29 mouse cellular contexts compared by ENCODE assay signal in the genomic region with DNA sequence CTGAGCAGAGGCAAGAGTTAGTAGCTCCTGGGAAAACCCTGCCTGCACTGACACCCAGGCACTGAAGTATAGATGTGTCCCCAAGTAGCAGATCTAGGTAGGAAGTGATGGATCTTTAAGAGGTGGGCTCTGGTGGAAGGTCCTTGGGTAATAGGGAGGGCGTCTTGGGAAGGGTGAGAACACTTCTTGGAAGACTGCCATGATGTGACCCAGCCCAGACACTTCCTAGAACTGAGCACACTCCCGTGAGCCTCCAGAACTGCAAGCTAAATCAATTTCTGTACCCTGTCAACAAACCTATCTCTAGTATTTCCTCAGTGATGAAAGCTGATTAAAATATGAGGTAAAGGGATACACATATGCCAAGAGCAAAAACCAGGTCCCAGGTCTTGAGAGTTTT. TPM values are rescaled to one million over a fixed set of nuclear protein-coding genes. Genes with fewer than 3 reads are reported as not detected.
DNase-seq lines count a peak whose midpoint lies in the region; ATAC-seq and TF ChIP-seq lines count a peak whose summit lies in the region.
"Had no signal": no experiment of that assay in that cellular context is flagged by ENCODE, and none has a peak within 500 bp of the region (broad histone marks: within the 10 kb centered on the region; RNA-seq: fewer than 3 reads in every experiment).

No protein-coding gene starts in this region.

- no peak overlapping the region for H3K4me2 ChIP-seq in liver, embryonic 12.5 days
- no peak overlapping the region for H3K4me2 ChIP-seq in liver, embryonic 11.5 days
- H3K4me2 ChIP-seq in liver, embryonic 14.5 days (ENCODE audit: low read depth): no peak overlapping the region
- no peak overlapping the region for H3K4me2 ChIP-seq in stomach, postnatal 0 days (replicated peaks; ENCODE audit: low read depth)
- H3K4me2 ChIP-seq: embryonic facial prominence, embryonic 12.5 days; forebrain, embryonic 13.5 days; forebrain, embryonic 15.5 days had no signal

- no peak overlapping the region for H3K9ac ChIP-seq in liver, embryonic 12.5 days
- H3K9ac ChIP-seq in liver, embryonic 11.5 days (ENCODE audit: low read depth, low read length): no peak overlapping the region
- H3K9ac ChIP-seq in liver, embryonic 14.5 days (replicated peaks): no peak overlapping the region
- no peak overlapping the region for H3K9ac ChIP-seq in stomach, postnatal 0 days (ENCODE audit: low read length)
- H3K9ac ChIP-seq: embryonic facial prominence, embryonic 12.5 days; forebrain, embryonic 13.5 days; forebrain, embryonic 15.5 days had no signal

- TF ChIP-seq EP300 in liver, embryonic 14.5 days (IDR thresholded peaks at IDR 0.05; ENCODE audit: low read depth): no peak
- TF ChIP-seq EP300 in stomach, postnatal 0 days (optimal IDR thresholded peaks at IDR 0.05): no peak

- 33% methylated on average over 2 of the region's 2 CpGs for WGBS in liver, embryonic 12.5 days (ENCODE audit: insufficient replicate concordance)
- WGBS in liver, embryonic 11.5 days: 64% methylated on average over 2 of the region's 2 CpGs
- 30% methylated on average over 2 of the region's 2 CpGs for WGBS in liver, embryonic 14.5 days (ENCODE audit: insufficient replicate concordance)
- 17% methylated on average over 2 of the region's 2 CpGs for WGBS in stomach, postnatal 0 days

- no peaks in the 10 kb centered on the region for H3K9me3 ChIP-seq in liver, embryonic 12.5 days (replicated peaks)
- no peaks in the 10 kb centered on the region for H3K9me3 ChIP-seq in liver, embryonic 11.5 days (ENCODE audit: control insufficient read depth, low read length)
- H3K9me3 ChIP-seq in liver, embryonic 14.5 days (ENCODE audit: control insufficient read depth, low read length): no peaks in the 10 kb centered on the region
- H3K9me3 ChIP-seq in stomach, postnatal 0 days (ENCODE audit: control insufficient read depth, low read length): no peaks in the 10 kb centered on the region
- H3K9me3 ChIP-seq: embryonic facial prominence, embryonic 10.5 days; embryonic facial prominence, embryonic 12.5 days; forebrain, embryonic 13.5 days; forebrain, embryonic 15.5 days; G1E had no signal

- H3K36me3 ChIP-seq in liver, embryonic 12.5 days: peaks cover 95% of the 10 kb centered on the region
- peaks cover 36% of the 10 kb centered on the region for H3K36me3 ChIP-seq in liver, embryonic 11.5 days (ENCODE audit: control insufficient read depth, insufficient read depth, low read length)
- peaks cover 36% of the 10 kb centered on the region for H3K36me3 ChIP-seq in liver, embryonic 14.5 days (replicated peaks; ENCODE audit: control insufficient read depth, insufficient read depth, low read depth)
- peaks cover 34% of the 10 kb centered on the region for H3K36me3 ChIP-seq in stomach, postnatal 0 days (ENCODE audit: control insufficient read depth, insufficient read depth, low read length)

- ATAC-seq in liver, embryonic 12.5 days: 0 out of 2 replicates have a peak, but pooled peaks have one; percentile 39
- no peak for ATAC-seq in liver, embryonic 11.5 days (replicated peaks; ENCODE audit: low FRiP score)
- ATAC-seq in liver, embryonic 14.5 days (ENCODE audit: insufficient read depth): no peak
- ATAC-seq in stomach, postnatal 0 days (ENCODE audit: low FRiP score, low TSS enrichment): peak; percentile 38
- no peak for ATAC-seq in megakaryocyte, adult 5-6 weeks (ENCODE audit: poor library complexity, severe bottlenecking)
- ATAC-seq: activated CD4-positive, CD25-positive, alpha-beta regulatory T cell, adult 4 months; CD4-positive, CD25-positive, alpha-beta regulatory T cell, adult 4 months; forebrain, embryonic 13.5 days; forebrain, embryonic 15.5 days; Patski had no signal

- DNase-seq in liver, embryonic 11.5 days (ENCODE audit: low spot score): no peak
- DNase-seq in liver, embryonic 14.5 days (ENCODE audit: low read depth in 3 of 3, low spot score in 3 of 3): no peak
- no peak for DNase-seq in liver
- DNase-seq in stomach, postnatal 0 days (ENCODE audit: low spot score): peak; percentile 51
- no peak for DNase-seq in spleen, postnatal 36 days (ENCODE audit: low spot score in 2 of 2)
- DNase-seq: adrenal gland, adult 8-10 months; adrenal gland, postnatal 14 days; B cell, adult 2 months; cerebellum, adult 11-12 months; cerebellum, adult 2 months; cerebellum, adult 9-10 months; cerebellum, postnatal 10 days; cerebellum, postnatal 25 days had no signal

- peaks cover 51% of the 10 kb centered on the region for H3K4me1 ChIP-seq in liver, embryonic 12.5 days
- H3K4me1 ChIP-seq in liver, embryonic 11.5 days (replicated peaks; ENCODE audit: control insufficient read depth, insufficient read depth, low read length): peaks cover 12% of the 10 kb centered on the region
- peaks cover 5 to 19% of the 10 kb centered on the region in 2 experiments for H3K4me1 ChIP-seq in liver, embryonic 14.5 days (replicated peaks; ENCODE audit: control insufficient read depth in 2 of 2, insufficient read depth in 2 of 2, low read length in 1 of 2)
- no peaks in the 10 kb centered on the region; the same call in 1 of the 2 replicates for H3K4me1 ChIP-seq in stomach, postnatal 0 days (replicated peaks; ENCODE audit: control insufficient read depth, insufficient read depth)
- H3K4me1 ChIP-seq: embryonic facial prominence, embryonic 10.5 days; embryonic facial prominence, embryonic 12.5 days; forebrain, embryonic 13.5 days; forebrain, embryonic 15.5 days had no signal

- H3K4me3 ChIP-seq in liver, embryonic 12.5 days: no peak overlapping the region
- H3K4me3 ChIP-seq in liver, embryonic 11.5 days (ENCODE audit: low read depth, low read length): no peak overlapping the region
- no peak overlapping the region for H3K4me3 ChIP-seq in liver, embryonic 14.5 days (ENCODE audit: insufficient read depth in 1 of 2, low read depth in 2 of 2, low read length in 2 of 2)
- H3K4me3 ChIP-seq in stomach, postnatal 0 days (ENCODE audit: low read depth, low read length): no peak overlapping the region
- H3K4me3 ChIP-seq: embryonic facial prominence, embryonic 10.5 days; embryonic facial prominence, embryonic 12.5 days; forebrain, embryonic 13.5 days; forebrain, embryonic 15.5 days had no signal

- TF ChIP-seq CTCF in liver, embryonic 14.5 days (IDR thresholded peaks at IDR 0.05; ENCODE audit: low read depth): no peak
- no peak for TF ChIP-seq CTCF in stomach, postnatal 0 days (IDR thresholded peaks at IDR 0.05; ENCODE audit: low read depth)

- H3K27me3 ChIP-seq in liver, embryonic 12.5 days (replicated peaks): no peaks in the 10 kb centered on the region
- H3K27me3 ChIP-seq in liver, embryonic 11.5 days (replicated peaks; ENCODE audit: control insufficient read depth, insufficient read depth, low read length): no peaks in the 10 kb centered on the region
- no peaks in the 10 kb centered on the region for H3K27me3 ChIP-seq in liver, embryonic 14.5 days (ENCODE audit: control insufficient read depth, insufficient read depth, low read length)
- H3K27me3 ChIP-seq in stomach, postnatal 0 days (ENCODE audit: control insufficient read depth, insufficient read depth, low read length): no peaks in the 10 kb centered on the region
- H3K27me3 ChIP-seq: CH12.LX; embryonic facial prominence, embryonic 12.5 days; forebrain, embryonic 13.5 days; forebrain, embryonic 15.5 days; Patski had no signal

- peak overlapping the region; percentile 61 for H3K27ac ChIP-seq in liver, embryonic 12.5 days
- H3K27ac ChIP-seq in liver, embryonic 11.5 days (ENCODE audit: low read depth, low read length): no peak overlapping the region
- peak overlapping the region; percentile 25; the same call in 1 of the 2 replicates for H3K27ac ChIP-seq in liver, embryonic 14.5 days
- H3K27ac ChIP-seq in stomach, postnatal 0 days (replicated peaks): no peak overlapping the region; the same call in 1 of the 2 replicates
- H3K27ac ChIP-seq: embryonic facial prominence, embryonic 10.5 days; embryonic facial prominence, embryonic 12.5 days; forebrain, embryonic 13.5 days; forebrain, embryonic 15.5 days had no signal

RNA-seq across cellular contexts. Expression of gene Sbf1, which starts 22.3 kb away (rescaled TPM):
- 32.5 and 34.1 TPM in 2 replicates for polyA plus RNA-seq in liver, embryonic 12.5 days (2016; fragmentation: Nextera tagmentation; extraction: Ambion mirVana)
- 51.4 and 52.2 TPM in 2 replicates for polyA plus RNA-seq in liver, embryonic 11.5 days (2014; fragmentation: Nextera tagmentation; extraction: Ambion mirVana)
- 20.8 and 29.3 TPM in 2 replicates for polyA plus RNA-seq in liver, embryonic 14.5 days (2012; rRNA removed)
- 17.8 and 23.5 TPM in 2 replicates for polyA plus RNA-seq in liver, embryonic 14.5 days (2014; fragmentation: Nextera tagmentation; extraction: Ambion mirVana)
- 27.6 and 31.9 TPM in 2 replicates for polyA plus RNA-seq in stomach, postnatal 0 days (2015; fragmentation: Nextera tagmentation; extraction: Ambion mirVana)
- total RNA-seq in megakaryocyte, adult 5-6 weeks (2015): 109 and 120 TPM in 2 replicates
- 40.6 and 53.5 TPM in 2 replicates for total RNA-seq in megakaryocyte, adult 5-6 weeks (2017)

RNA-seq across cellular contexts. Expression of gene Adm2, which starts 29.7 kb away (rescaled TPM):
- polyA plus RNA-seq in liver, embryonic 12.5 days (2016; fragmentation: Nextera tagmentation; extraction: Ambion mirVana): 3.3 TPM in 2 replicates
- polyA plus RNA-seq in liver, embryonic 11.5 days (2014; fragmentation: Nextera tagmentation; extraction: Ambion mirVana): 6.6 and 7.0 TPM in 2 replicates
- 2.5 and 2.7 TPM in 2 replicates for polyA plus RNA-seq in liver, embryonic 14.5 days (2012; rRNA removed)
- 1.2 and 1.6 TPM in 2 replicates for polyA plus RNA-seq in liver, embryonic 14.5 days (2014; fragmentation: Nextera tagmentation; extraction: Ambion mirVana)
- polyA plus RNA-seq in stomach, postnatal 0 days (2015; fragmentation: Nextera tagmentation; extraction: Ambion mirVana): 0.44 and 0.47 TPM in 2 replicates
- 0.16 TPM in 1 of 2 replicates, not detected in the other for total RNA-seq in megakaryocyte, adult 5-6 weeks (2015)
- total RNA-seq in megakaryocyte, adult 5-6 weeks (2017): not detected in 2 replicates
- total RNA-seq: adrenal gland, adult 18-20 months; adrenal gland, adult 8-10 months; adrenal gland, postnatal 14 days; G1E had no signal
- polyA plus RNA-seq: activated CD4-positive, CD25-positive, alpha-beta regulatory T cell, adult 4 months; brain, embryonic 14.5 days; CD4-positive, CD25-positive, alpha-beta regulatory T cell, adult 4 months; cerebellum, adult 2 months; cortical plate, adult 2 months; embryonic facial prominence, embryonic 12.5 days; forebrain, embryonic 13.5 days; forebrain, embryonic 15.5 days had no signal

RNA-seq across cellular contexts. Expression of gene Miox, which starts 41.4 kb away (rescaled TPM):
- polyA plus RNA-seq in liver, embryonic 12.5 days (2016; fragmentation: Nextera tagmentation; extraction: Ambion mirVana): 2.4 and 3.7 TPM in 2 replicates
- polyA plus RNA-seq in liver, embryonic 11.5 days (2014; fragmentation: Nextera tagmentation; extraction: Ambion mirVana): 2.0 and 2.7 TPM in 2 replicates
- 9.7 and 11.2 TPM in 2 replicates for polyA plus RNA-seq in liver, embryonic 14.5 days (2012; rRNA removed)
- polyA plus RNA-seq in liver, embryonic 14.5 days (2014; fragmentation: Nextera tagmentation; extraction: Ambion mirVana): 10.2 and 10.8 TPM in 2 replicates
- polyA plus RNA-seq in stomach, postnatal 0 days (2015; fragmentation: Nextera tagmentation; extraction: Ambion mirVana): 0.17 TPM in 1 of 2 replicates, not detected in the other
- total RNA-seq in megakaryocyte, adult 5-6 weeks (2015): not detected in 2 replicates
- 0.99 and 1.0 TPM in 2 replicates for total RNA-seq in megakaryocyte, adult 5-6 weeks (2017)
- total RNA-seq: adrenal gland, postnatal 14 days; CH12.LX had no signal
- polyA plus RNA-seq: activated CD4-positive, CD25-positive, alpha-beta regulatory T cell, adult 4 months; brain, embryonic 14.5 days; CD4-positive, CD25-positive, alpha-beta regulatory T cell, adult 4 months; cerebellum, adult 2 months; cortical plate, adult 2 months; embryonic facial prominence, embryonic 10.5 days; embryonic facial prominence, embryonic 12.5 days; embryonic facial prominence, embryonic 14.5 days; forebrain, embryonic 11.5 days; forebrain, embryonic 13.5 days; forebrain, embryonic 15.5 days; G1E; Patski had no signal

Comparison
In these comparisons a context has a peak if more than half of its experiments do, and no peak if none do; other contexts are left out.
1. ATAC-seq: peak in liver, embryonic 12.5 days (single experiment) and stomach, postnatal 0 days (single experiment); none in liver, embryonic 11.5 days (single experiment), liver, embryonic 14.5 days (single experiment) and megakaryocyte, adult 5-6 weeks (single experiment).
2. H3K27ac ChIP-seq: peak in liver, embryonic 12.5 days (single experiment) and liver, embryonic 14.5 days (single experiment); none in liver, embryonic 11.5 days (single experiment) and stomach, postnatal 0 days (single experiment).